Mouse (Mus musculus) kidney, embryonic 16.5 days (tissue): ENCODE results near the gene Tead3. TPM values are rescaled to one million over a fixed set of nuclear protein-coding genes. Genes with fewer than 3 reads are reported as not detected.

Source experiments
- ATAC-seq: fragments of 200-750 bp; cut with Nextera tagmentation; 2 replicates; pipeline ENCODE4 v1.8.0; 2017; ENCODE audit warnings: moderate TSS enrichment; ENCODE audit not compliant: low FRiP score, low TSS enrichment
- H3K27ac ChIP-seq: fragments of 300-500 bp; sonication (generic); 2 replicates; pipeline ENCODE4 v1.5.1; 2014; ENCODE audit warnings: low read length
- H3K27me3 ChIP-seq: fragments of 300-500 bp; sonication (generic); 2 replicates; pipeline ENCODE4 v1.6.1; 2014; ENCODE audit warnings: low read length, control low read depth, mixed read lengths; ENCODE audit not compliant: insufficient read depth
- H3K36me3 ChIP-seq: fragments of 300-500 bp; sonication (generic); 2 replicates; pipeline ENCODE4 v1.6.1; 2014; ENCODE audit warnings: low read length, control low read depth, mixed read lengths; ENCODE audit not compliant: insufficient read depth
- H3K4me1 ChIP-seq: fragments of 300-500 bp; sonication (generic); 2 replicates; pipeline ENCODE4 v1.6.1; 2014; ENCODE audit warnings: low read length, control low read depth, mixed read lengths; ENCODE audit not compliant: insufficient read depth
- H3K4me2 ChIP-seq: fragments of 300-500 bp; sonication (generic); replicated peaks from 2 replicates; pipeline ENCODE4 v1.6.1; 2014; ENCODE audit warnings: low read depth, low read length
- H3K4me3 ChIP-seq: fragments of 300-500 bp; sonication (generic); 2 replicates; pipeline ENCODE4 v1.5.1; 2014; ENCODE audit warnings: mild to moderate bottlenecking, low read length
- H3K9ac ChIP-seq: fragments of 300-500 bp; sonication (generic); replicated peaks from 2 replicates; pipeline ENCODE4 v1.6.1; 2014; ENCODE audit warnings: low read length
- H3K9me3 ChIP-seq: fragments of 300-500 bp; sonication (generic); 2 replicates; pipeline ENCODE4 v1.6.1; 2016; ENCODE audit warnings: low read length, control low read depth
- WGBS: fragments of 180-500 bp; shearing (Covaris S2); extraction: QIAGEN DNeasy Blood & Tissue Kit; methylation state at CpG from one replicate; pipeline ENCODE4 v1.1.7; 2014; 5-methylcytosine and 5-hydroxymethylcytosine counted together
- polyA plus RNA-seq: library from polyadenylated mRNA; unstranded; fragments of >200 nt; fragmentation: Nextera tagmentation; extraction: Ambion mirVana; gene quantifications from 2 replicates; pipeline ENCODE4 v1.2.1, GENCODE M21; 2015

Gene Tead3
- polyA plus RNA-seq, 1 experiment from 2014 or later = 10.7 TPM

GRCm38 (mm10) chr17:28300323-28300722, 50.3 kb downstream of the Tead3 start:
- 0 out of 2 replicates have a peak overlapping the region, but pooled peaks have one; percentile 39 for H3K27ac ChIP-seq
- H3K4me3 ChIP-seq = no peak overlapping the region
- peak; percentile 53; the same call in 1 of the 2 replicates for ATAC-seq
- H3K9me3 ChIP-seq = no peaks in the 10 kb centered on the region
- no peak overlapping the region; the same call in 1 of the 2 replicates for H3K9ac ChIP-seq
- peaks cover 12% of the 10 kb centered on the region for H3K4me1 ChIP-seq
- H3K4me2 ChIP-seq = no peak overlapping the region
- H3K27me3 ChIP-seq = no peaks in the 10 kb centered on the region
- H3K36me3 ChIP-seq = peaks cover 7% of the 10 kb centered on the region
- 44% methylated on average over 9 of the region's 9 CpGs for WGBS

GRCm38 (mm10) chr17:28299669-28300320, 50.8 kb downstream of the Tead3 start:
- Histone ChIP-seq H3K27ac (0 out of 2 replicates have a peak overlapping the region, but pooled peaks have one; percentile 39), H3K36me3 (peaks cover 7% of the 10 kb centered on the region), H3K9ac (no peak overlapping the region; the same call in 1 of the 2 replicates), H3K4me3 (no peak overlapping the region), H3K9me3 (no peaks in the 10 kb centered on the region), H3K4me2 (no peak overlapping the region), H3K27me3 (no peaks in the 10 kb centered on the region), H3K4me1 (peaks cover 12% of the 10 kb centered on the region)
- whole genome bisulfite sequencing = 34% methylated on average over 10 of the region's 11 CpGs
- peak; percentile 53; the same call in 1 of the 2 replicates for ATAC-seq

- H3K27me3 ChIP-seq = no peaks in the 10 kb centered on the region
- H3K4me3 ChIP-seq = no peak overlapping the region
- peaks cover 12% of the 10 kb centered on the region for H3K4me1 ChIP-seq
- no peak overlapping the region for H3K9ac ChIP-seq
- H3K36me3 ChIP-seq = peaks cover 7% of the 10 kb centered on the region
- H3K27ac ChIP-seq = no peak overlapping the region
- no peak for ATAC-seq
- 89% methylated on average over 17 of the region's 17 CpGs for WGBS
- no peaks in the 10 kb centered on the region for H3K9me3 ChIP-seq
- H3K4me2 ChIP-seq = no peak overlapping the region
Measured at GRCm38 (mm10) chr17:28298888-28299287, 51.7 kb downstream of the Tead3 start.

GRCm38 (mm10) chr17:28294449-28295333, 55.9 kb downstream of the Tead3 start:
- no peak for ATAC-seq
- 64% methylated on average over 17 of the region's 17 CpGs for WGBS

GRCm38 (mm10) chr17:28293716-28294115, 56.9 kb downstream of the Tead3 start:
- no peak overlapping the region for H3K27ac ChIP-seq
- no peak for ATAC-seq
- WGBS = 59% methylated on average over 4 of the region's 4 CpGs

More at GRCm38 (mm10) chr17:28294449-28295333, 55.9 kb downstream of the Tead3 start:
- peaks cover 11% of the 10 kb centered on the region for H3K4me1 ChIP-seq
- peaks cover 14% of the 10 kb centered on the region for H3K36me3 ChIP-seq
- H3K9me3 ChIP-seq = no peaks in the 10 kb centered on the region
- no peak overlapping the region for H3K4me2 ChIP-seq
- H3K9ac ChIP-seq = no peak overlapping the region
- no peak overlapping the region for H3K4me3 ChIP-seq
- no peaks in the 10 kb centered on the region for H3K27me3 ChIP-seq
- H3K27ac ChIP-seq = no peak overlapping the region

GRCm38 (mm10) chr17:28291346-28291745, 59.3 kb downstream of the Tead3 start:
- Histone ChIP-seq H3K4me2 (no peak overlapping the region), H3K9ac (no peak overlapping the region), H3K27ac (no peak overlapping the region), H3K4me1 (peaks cover 24% of the 10 kb centered on the region), H3K9me3 (no peaks in the 10 kb centered on the region), H3K27me3 (no peaks in the 10 kb centered on the region), H3K4me3 (no peak overlapping the region), H3K36me3 (peaks cover 7% of the 10 kb centered on the region; the same call in 1 of the 2 replicates)
- 80% methylated on average over 7 of the region's 7 CpGs for WGBS
- no peak for ATAC-seq

More at GRCm38 (mm10) chr17:28293716-28294115, 56.9 kb downstream of the Tead3 start:
- Histone ChIP-seq H3K4me3 (no peak overlapping the region), H3K4me1 (0 out of 2 replicates have a peak, but pooled peaks cover 4% of the 10 kb centered on the region), H3K4me2 (no peak overlapping the region), H3K9me3 (no peaks in the 10 kb centered on the region), H3K27me3 (no peaks in the 10 kb centered on the region), H3K36me3 (peaks cover 12% of the 10 kb centered on the region), H3K9ac (no peak overlapping the region)

- Histone ChIP-seq H3K36me3 (peaks cover 7% of the 10 kb centered on the region; the same call in 1 of the 2 replicates), H3K9me3 (no peaks in the 10 kb centered on the region), H3K4me3 (no peak overlapping the region), H3K27ac (no peak overlapping the region), H3K9ac (no peak overlapping the region), H3K27me3 (no peaks in the 10 kb centered on the region), H3K4me2 (no peak overlapping the region), H3K4me1 (peaks cover 31% of the 10 kb centered on the region)
- 72% methylated on average over 11 of the region's 11 CpGs for WGBS
- no peak for ATAC-seq
Measured at GRCm38 (mm10) chr17:28290671-28291070, 59.9 kb downstream of the Tead3 start.

- Histone ChIP-seq H3K27ac (peak overlapping the region; percentile 37; the same call in 1 of the 2 replicates), H3K9me3 (no peaks in the 10 kb centered on the region), H3K4me3 (no peak overlapping the region), H3K36me3 (peaks cover 7% of the 10 kb centered on the region; the same call in 1 of the 2 replicates), H3K27me3 (no peaks in the 10 kb centered on the region), H3K4me1 (peaks cover 35% of the 10 kb centered on the region), H3K9ac (no peak overlapping the region), H3K4me2 (no peak overlapping the region)
- no peak for ATAC-seq
- 72% methylated on average over 3 of the region's 3 CpGs for WGBS
Measured at GRCm38 (mm10) chr17:28290262-28290661, 60.4 kb downstream of the Tead3 start.

GRCm38 (mm10) chr17:28287980-28288379, 62.6 kb downstream of the Tead3 start:
- 53% methylated on average over 5 of the region's 5 CpGs for WGBS
- Histone ChIP-seq H3K4me1 (peaks cover 54% of the 10 kb centered on the region), H3K4me3 (no peak overlapping the region), H3K4me2 (no peak overlapping the region), H3K9ac (no peak overlapping the region), H3K27ac (no peak overlapping the region), H3K36me3 (peaks cover 7% of the 10 kb centered on the region; the same call in 1 of the 2 replicates), H3K27me3 (no peaks in the 10 kb centered on the region), H3K9me3 (no peaks in the 10 kb centered on the region)
- ATAC-seq = no peak
